In the genomic region with DNA sequence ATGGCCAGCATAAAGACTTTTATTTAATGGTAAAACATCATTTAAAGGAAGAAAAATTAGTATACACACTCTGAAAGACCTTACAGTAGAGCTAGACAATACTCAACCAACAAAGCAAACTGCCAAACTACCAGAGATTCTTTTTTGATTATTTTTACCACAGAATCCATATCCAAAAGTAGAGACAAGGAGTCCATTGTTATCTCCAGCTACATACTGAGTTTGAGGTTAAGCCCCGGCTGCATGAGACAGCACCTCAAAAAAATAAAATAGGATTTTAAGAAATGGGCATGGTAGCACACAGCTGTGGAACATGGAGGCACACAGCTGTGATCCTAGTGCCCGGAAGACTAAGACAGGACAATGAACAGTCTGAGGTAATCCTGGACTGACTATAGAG, we compare ENCODE assay signal across 23 mouse cellular contexts.
DNase-seq lines count a peak whose midpoint lies in the region; ATAC-seq and TF ChIP-seq lines count a peak whose summit lies in the region.
"Had no signal": no experiment of that assay in that cellular context is flagged by ENCODE, and none has a peak within 500 bp of the region (broad histone marks: within the 10 kb centered on the region; RNA-seq: fewer than 3 reads in every experiment).

No protein-coding gene starts in this region.

- no peaks in the 10 kb centered on the region for H3K27me3 ChIP-seq in heart, embryonic 11.5 days (ENCODE audit: control insufficient read depth, insufficient read depth, low read length)
- H3K27me3 ChIP-seq: embryonic facial prominence, embryonic 15.5 days; forebrain, embryonic 12.5 days; forebrain, embryonic 15.5 days; hindbrain, embryonic 13.5 days; intestine, embryonic 15.5 days had no signal

- 76% methylated on average over 2 of the region's 2 CpGs for WGBS in heart, embryonic 11.5 days (ENCODE audit: insufficient replicate concordance)

- DNase-seq in Muller cell, postnatal 12 days (ENCODE audit: inconsistent ontology term), result peak; percentile 56
- no peak for DNase-seq in gastrocnemius, adult 2 months
- no peak for DNase-seq in left cerebral cortex, postnatal 4 days
- DNase-seq: adrenal gland, adult 2 months; adrenal gland, postnatal 14 days; cerebellum, adult 11 months; cerebellum, adult 2 months; cerebellum, adult 9-11 months; cerebellum, postnatal 25 days; embryo, embryonic 11 days; gastrocnemius, postnatal 10 days; gastrocnemius, postnatal 36 days; heart, adult 2 months had no signal

- ATAC-seq in common myeloid progenitor, adult 5-6 weeks (replicated peaks; ENCODE audit: low read depth, poor library complexity, severe bottlenecking), result peak; percentile 22; the same call in 1 of the 2 replicates
- ATAC-seq in megakaryocyte-erythroid progenitor cell, adult 5-6 weeks (replicated peaks; ENCODE audit: low FRiP score, low TSS enrichment, poor library complexity, severe bottlenecking), result peak; percentile 60
- no peak for ATAC-seq in heart, embryonic 11.5 days (replicated peaks; ENCODE audit: insufficient number of reproducible peaks, low FRiP score, low TSS enrichment)
- ATAC-seq: forebrain, embryonic 15.5 days; hindbrain, embryonic 16.5 days; intestine, embryonic 15.5 days had no signal

- no peaks in the 10 kb centered on the region for H3K9me3 ChIP-seq in heart, embryonic 11.5 days (replicated peaks; ENCODE audit: control insufficient read depth, low read length)
- H3K9me3 ChIP-seq: embryonic facial prominence, embryonic 15.5 days; forebrain, embryonic 12.5 days; forebrain, embryonic 15.5 days; heart, embryonic 10.5 days; hindbrain, embryonic 13.5 days; intestine, embryonic 15.5 days had no signal

- H3K4me1 ChIP-seq in heart, embryonic 11.5 days (ENCODE audit: control insufficient read depth, insufficient read depth, low read length), result peaks cover 14% of the 10 kb centered on the region

- H3K4me3 ChIP-seq in gastrocnemius, adult 2 months, result no peak overlapping the region
- H3K4me3 ChIP-seq in heart, embryonic 11.5 days (ENCODE audit: low read depth, low read length), result no peak overlapping the region
- H3K4me3 ChIP-seq: embryonic facial prominence, embryonic 15.5 days; forebrain, embryonic 12.5 days; forebrain, embryonic 15.5 days; heart, adult 2 months; heart, embryonic 10.5 days; hindbrain, embryonic 13.5 days; intestine, embryonic 15.5 days had no signal

- no peak overlapping the region for H3K27ac ChIP-seq in gastrocnemius, adult 2 months
- no peak overlapping the region for H3K27ac ChIP-seq in heart, embryonic 11.5 days (ENCODE audit: low read depth, low read length)
- H3K27ac ChIP-seq: embryonic facial prominence, embryonic 15.5 days; forebrain, embryonic 12.5 days; forebrain, embryonic 15.5 days; heart, adult 2 months; heart, embryonic 10.5 days; hindbrain, embryonic 13.5 days; intestine, embryonic 15.5 days had no signal

- intact Hi-C loops in gastrocnemius, adult 2 months (cut with DNase I), result no loop called here
- intact Hi-C loops in left cerebral cortex, postnatal 4 days (cut with DNase I), result no loop called here

- H3K4me2 ChIP-seq in heart, embryonic 11.5 days, result no peak overlapping the region
- H3K4me2 ChIP-seq: embryonic facial prominence, embryonic 15.5 days; forebrain, embryonic 12.5 days; forebrain, embryonic 15.5 days; hindbrain, embryonic 13.5 days; intestine, embryonic 15.5 days had no signal

- no peak for TF ChIP-seq CTCF in gastrocnemius, adult 2 months (IDR thresholded peaks at IDR 0.05)

- H3K9ac ChIP-seq in heart, embryonic 11.5 days (ENCODE audit: low read depth, low read length), result no peak overlapping the region
- H3K9ac ChIP-seq: embryonic facial prominence, embryonic 15.5 days; forebrain, embryonic 12.5 days; forebrain, embryonic 15.5 days; hindbrain, embryonic 13.5 days; intestine, embryonic 15.5 days had no signal

- H3K36me3 ChIP-seq in heart, embryonic 11.5 days (ENCODE audit: control insufficient read depth, insufficient read depth, low read length), result no peaks in the 10 kb centered on the region
- H3K36me3 ChIP-seq: embryonic facial prominence, embryonic 15.5 days; forebrain, embryonic 12.5 days; forebrain, embryonic 15.5 days; heart, embryonic 10.5 days; hindbrain, embryonic 13.5 days; intestine, embryonic 15.5 days had no signal
